ENCODE assay signal across 12 mouse cellular contexts in genomic region chr1:51509776-51510175, GRCm38 (mm10). TPM values are rescaled to one million over a fixed set of nuclear protein-coding genes. Genes with fewer than 3 reads are reported as not detected.
A peak's percentile ranks its signal among the peaks of the same experiment; 100 is the strongest.
DNase-seq lines count a peak whose midpoint lies in the region; ATAC-seq lines count a peak whose summit lies in the region.
"Had no signal": no experiment of that assay in that cellular context is flagged by ENCODE, and none has a peak within 500 bp of the region (broad histone marks: within the 10 kb centered on the region; RNA-seq: fewer than 3 reads in every experiment).

No protein-coding gene starts in this region.

- no peaks in the 10 kb centered on the region for H3K9me3 ChIP-seq in heart, embryonic 13.5 days
- no peaks in the 10 kb centered on the region for H3K9me3 ChIP-seq in liver, embryonic 13.5 days (replicated peaks)
- no peaks in the 10 kb centered on the region for H3K9me3 ChIP-seq in liver, embryonic 11.5 days (ENCODE audit: control insufficient read depth, low read length)
- no peaks in the 10 kb centered on the region for H3K9me3 ChIP-seq in embryonic facial prominence, embryonic 14.5 days (ENCODE audit: control insufficient read depth, low read length)
- H3K9me3 ChIP-seq in neural tube, embryonic 15.5 days (replicated peaks) = no peaks in the 10 kb centered on the region
- H3K9me3 ChIP-seq: megakaryocyte, embryonic 14.5 days had no signal

- H3K27ac ChIP-seq in heart, embryonic 13.5 days (replicated peaks) = peak overlapping the region; percentile 77
- peak overlapping the region; percentile 18; the same call in 1 of the 2 replicates for H3K27ac ChIP-seq in liver, embryonic 13.5 days
- no peak overlapping the region for H3K27ac ChIP-seq in liver, embryonic 11.5 days (ENCODE audit: low read depth, low read length)
- H3K27ac ChIP-seq in embryonic facial prominence, embryonic 14.5 days (replicated peaks; ENCODE audit: low read depth, low read length) = no peak overlapping the region
- no peak overlapping the region for H3K27ac ChIP-seq in neural tube, embryonic 15.5 days (replicated peaks)
- H3K27ac ChIP-seq: hindbrain, embryonic 14.5 days; liver, embryonic 14.5 days had no signal

- peaks cover 45% of the 10 kb centered on the region for H3K4me1 ChIP-seq in heart, embryonic 13.5 days
- H3K4me1 ChIP-seq in liver, embryonic 13.5 days (replicated peaks) = peaks cover 19% of the 10 kb centered on the region
- 0 out of 2 replicates have a peak, but pooled peaks cover 2% of the 10 kb centered on the region for H3K4me1 ChIP-seq in liver, embryonic 11.5 days (replicated peaks; ENCODE audit: control insufficient read depth, insufficient read depth, low read length)
- H3K4me1 ChIP-seq in embryonic facial prominence, embryonic 14.5 days (ENCODE audit: control insufficient read depth, insufficient read depth, low read length) = peaks cover 2% of the 10 kb centered on the region; the same call in 1 of the 2 replicates
- no peaks in the 10 kb centered on the region for H3K4me1 ChIP-seq in neural tube, embryonic 15.5 days

- H3K4me2 ChIP-seq in heart, embryonic 13.5 days = no peak overlapping the region
- H3K4me2 ChIP-seq in liver, embryonic 13.5 days = no peak overlapping the region
- H3K4me2 ChIP-seq in liver, embryonic 11.5 days = no peak overlapping the region
- H3K4me2 ChIP-seq in embryonic facial prominence, embryonic 14.5 days (ENCODE audit: low read depth, low read length) = no peak overlapping the region
- H3K4me2 ChIP-seq in neural tube, embryonic 15.5 days = no peak overlapping the region
- H3K4me2 ChIP-seq: hindbrain, embryonic 14.5 days had no signal

- H3K36me3 ChIP-seq in heart, embryonic 13.5 days = no peaks in the 10 kb centered on the region
- no peaks in the 10 kb centered on the region for H3K36me3 ChIP-seq in liver, embryonic 13.5 days
- no peaks in the 10 kb centered on the region for H3K36me3 ChIP-seq in liver, embryonic 11.5 days (ENCODE audit: control insufficient read depth, insufficient read depth, low read length)
- no peaks in the 10 kb centered on the region for H3K36me3 ChIP-seq in embryonic facial prominence, embryonic 14.5 days (ENCODE audit: control insufficient read depth, insufficient read depth, low read length)
- H3K36me3 ChIP-seq in neural tube, embryonic 15.5 days = no peaks in the 10 kb centered on the region

- ATAC-seq in heart, embryonic 13.5 days (ENCODE audit: extremely low read depth, insufficient number of reproducible peaks, low FRiP score, low TSS enrichment) = no peak
- ATAC-seq in liver, embryonic 13.5 days (ENCODE audit: low read depth) = no peak
- no peak for ATAC-seq in liver, embryonic 11.5 days (replicated peaks; ENCODE audit: low FRiP score)
- ATAC-seq in embryonic facial prominence, embryonic 14.5 days (ENCODE audit: low read depth) = peak; percentile 82
- ATAC-seq in neural tube, embryonic 15.5 days (ENCODE audit: low FRiP score) = 0 out of 2 replicates have a peak, but pooled peaks have one; percentile 55
- no peak for ATAC-seq in frontal cortex, adult (ENCODE audit: low TSS enrichment)

- H3K9ac ChIP-seq in heart, embryonic 13.5 days = no peak overlapping the region
- H3K9ac ChIP-seq in liver, embryonic 13.5 days = no peak overlapping the region
- H3K9ac ChIP-seq in liver, embryonic 11.5 days (ENCODE audit: low read depth, low read length) = no peak overlapping the region
- no peak overlapping the region for H3K9ac ChIP-seq in embryonic facial prominence, embryonic 14.5 days (ENCODE audit: low read depth, low read length)
- no peak overlapping the region for H3K9ac ChIP-seq in neural tube, embryonic 15.5 days (replicated peaks)
- H3K9ac ChIP-seq: hindbrain, embryonic 14.5 days; liver, embryonic 14.5 days had no signal

- H3K27me3 ChIP-seq in heart, embryonic 13.5 days (replicated peaks) = no peaks in the 10 kb centered on the region
- H3K27me3 ChIP-seq in liver, embryonic 13.5 days = no peaks in the 10 kb centered on the region
- no peaks in the 10 kb centered on the region for H3K27me3 ChIP-seq in liver, embryonic 11.5 days (replicated peaks; ENCODE audit: control insufficient read depth, insufficient read depth, low read length)
- H3K27me3 ChIP-seq in embryonic facial prominence, embryonic 14.5 days (replicated peaks; ENCODE audit: control insufficient read depth, insufficient read depth, low read length) = no peaks in the 10 kb centered on the region
- no peaks in the 10 kb centered on the region for H3K27me3 ChIP-seq in neural tube, embryonic 15.5 days (replicated peaks)
- H3K27me3 ChIP-seq: megakaryocyte, embryonic 14.5 days had no signal

- WGBS in heart, embryonic 13.5 days = 59% methylated on average over 8 of the region's 8 CpGs
- 68% methylated on average over 8 of the region's 8 CpGs for WGBS in liver, embryonic 13.5 days (ENCODE audit: insufficient replicate concordance)
- 75% methylated on average over 8 of the region's 8 CpGs for WGBS in liver, embryonic 11.5 days
- 60% methylated on average over 8 of the region's 8 CpGs for WGBS in embryonic facial prominence, embryonic 14.5 days
- 68% methylated on average over 8 of the region's 8 CpGs for WGBS in neural tube, embryonic 15.5 days

- no peak overlapping the region for H3K4me3 ChIP-seq in heart, embryonic 13.5 days
- H3K4me3 ChIP-seq in liver, embryonic 13.5 days (replicated peaks) = no peak overlapping the region
- H3K4me3 ChIP-seq in liver, embryonic 11.5 days (ENCODE audit: low read depth, low read length) = no peak overlapping the region
- no peak overlapping the region for H3K4me3 ChIP-seq in embryonic facial prominence, embryonic 14.5 days (ENCODE audit: low read depth, low read length)
- H3K4me3 ChIP-seq in neural tube, embryonic 15.5 days (replicated peaks) = no peak overlapping the region

- DNase-seq in heart, adult 18-20 months = no peak
- DNase-seq in liver, embryonic 13.5 days = no peak
- no peak for DNase-seq in liver, embryonic 11.5 days (ENCODE audit: low spot score)
- peak; percentile 55 for DNase-seq in embryonic facial prominence, embryonic 14.5 days (ENCODE audit: low spot score)
- DNase-seq in adrenal gland, adult 8-10 months = no peak
- DNase-seq: adrenal gland, postnatal 14 days had no signal

RNA-seq across cellular contexts. Expression of gene Nabp1, which starts 31.6 kb away (rescaled TPM):
- 12.7 and 14.9 TPM in 2 replicates for polyA plus RNA-seq in heart, embryonic 13.5 days (2015; fragmentation: Nextera tagmentation; extraction: Ambion mirVana)
- 10 to 100 TPM; 44.2 to 48.5 TPM for total RNA-seq in heart, adult 18-20 months (2021)
- 4.5 and 5.5 TPM in 2 replicates for polyA plus RNA-seq in liver, embryonic 13.5 days (2015; fragmentation: Nextera tagmentation; extraction: Ambion mirVana)
- polyA plus RNA-seq in liver, embryonic 11.5 days (2014; fragmentation: Nextera tagmentation; extraction: Ambion mirVana) = 7.6 and 10.1 TPM in 2 replicates
- 6.2 and 9.8 TPM in 2 replicates for polyA plus RNA-seq in embryonic facial prominence, embryonic 14.5 days (2014; fragmentation: Nextera tagmentation; extraction: Ambion mirVana)
- 8.0 and 11.9 TPM in 2 replicates for polyA plus RNA-seq in neural tube, embryonic 15.5 days (2015; fragmentation: Nextera tagmentation; extraction: Ambion mirVana)
- 10 to 100 TPM; 18.5 to 45.8 (median 28.5) TPM for total RNA-seq in adrenal gland, adult 8-10 months (2022)

Comparison
In these comparisons a context has a peak if more than half of its experiments do, and no peak if none do; other contexts are left out.
1. H3K27ac ChIP-seq: peak in heart, embryonic 13.5 days (single experiment) and liver, embryonic 13.5 days (single experiment); none in liver, embryonic 11.5 days (single experiment), embryonic facial prominence, embryonic 14.5 days (single experiment) and neural tube, embryonic 15.5 days (single experiment).
2. ATAC-seq: peak in embryonic facial prominence, embryonic 14.5 days (single experiment) and neural tube, embryonic 15.5 days (single experiment); none in heart, embryonic 13.5 days (single experiment), liver, embryonic 13.5 days (single experiment), liver, embryonic 11.5 days (single experiment) and frontal cortex, adult (single experiment).